Mouse (Mus musculus): Measurements from ENCODE around the gene Sds.

The Sds gene

GRCm38 (mm10) chr5:120440733-120441132, 35.6 kb upstream of the Sds start:
- in situ Hi-C loops (cut with MboI) = no loop called here

GRCm38 (mm10) chr5:120447305-120447704, 29.0 kb upstream of the Sds start:
- in situ Hi-C loops (cut with MboI) = no loop called here

GRCm38 (mm10) chr5:120454756-120455337, 21.5 kb upstream of the Sds start:
- in situ Hi-C loops (cut with MboI) = no loop called here

- in situ Hi-C loops (cut with MboI) = no loop called here
These were observed 20.1 kb upstream of the Sds start for GRCm38 (mm10) chr5:120456253-120456652.

GRCm38 (mm10) chr5:120456841-120457554, 19.3 kb upstream of the Sds start:
- in situ Hi-C loops (cut with MboI) = no loop called here

- in situ Hi-C loops (cut with MboI) = no loop called here
These were observed 18.7 kb upstream of the Sds start for GRCm38 (mm10) chr5:120457628-120458027.

GRCm38 (mm10) chr5:120459133-120459532, 17.2 kb upstream of the Sds start:
- in situ Hi-C loops (cut with MboI) = no loop called here

GRCm38 (mm10) chr5:120461902-120462301, 14.4 kb upstream of the Sds start:
- in situ Hi-C loops (cut with MboI) = no loop called here

- in situ Hi-C loops (cut with MboI) = no loop called here
These were observed 12.0 kb upstream of the Sds start for GRCm38 (mm10) chr5:120464321-120464720.

GRCm38 (mm10) chr5:120465062-120465461, 11.3 kb upstream of the Sds start:
- in situ Hi-C loops (cut with MboI) = no loop called here

GRCm38 (mm10) chr5:120465860-120466259, 10.5 kb upstream of the Sds start:
- in situ Hi-C loops (cut with MboI) = no loop called here

- in situ Hi-C loops (cut with MboI) = no loop called here
These were observed 9.3 kb upstream of the Sds start for GRCm38 (mm10) chr5:120467026-120467425.

GRCm38 (mm10) chr5:120468336-120468735, 8.0 kb upstream of the Sds start:
- in situ Hi-C loops (cut with MboI) = no loop called here

- in situ Hi-C loops (cut with MboI) = no loop called here
These were observed 7.5 kb upstream of the Sds start for GRCm38 (mm10) chr5:120468830-120469229.

- in situ Hi-C loops (cut with MboI) = no loop called here
These were observed 4.8 kb upstream of the Sds start for GRCm38 (mm10) chr5:120471538-120471937.

GRCm38 (mm10) chr5:120472770-120473169, 3.6 kb upstream of the Sds start, which contains the start of gene Sdsl:
Gene Sdsl, minus strand, starts transcription at chr5:120472810.
- in situ Hi-C loops (cut with MboI) = no loop called here

GRCm38 (mm10) chr5:120473361-120473760, 3.0 kb upstream of the Sds start:
- in situ Hi-C loops (cut with MboI) = no loop called here

- in situ Hi-C loops (cut with MboI) = no loop called here
These were observed 465 bp upstream of the Sds start for GRCm38 (mm10) chr5:120475861-120476260.

- in situ Hi-C loops (cut with MboI) = no loop called here
These were observed 1.7 kb downstream of the Sds start for GRCm38 (mm10) chr5:120477993-120478392.

GRCm38 (mm10) chr5:120479538-120479937, 3.2 kb downstream of the Sds start:
- in situ Hi-C loops (cut with MboI) = no loop called here

GRCm38 (mm10) chr5:120481205-120481604, 4.9 kb downstream of the Sds start:
- in situ Hi-C loops (cut with MboI) = no loop called here

GRCm38 (mm10) chr5:120483399-120483798, 7.1 kb downstream of the Sds start:
- in situ Hi-C loops (cut with MboI) = no loop called here

- in situ Hi-C loops (cut with MboI) = no loop called here
These were observed 11.5 kb downstream of the Sds start for GRCm38 (mm10) chr5:120487844-120488243.
